Mouse (Mus musculus): Measurements from ENCODE around the gene Stum. TPM values are rescaled to one million over a fixed set of nuclear protein-coding genes. Genes with fewer than 3 reads are reported as not detected.
A peak's percentile ranks its signal among the peaks of the same experiment; 100 is the strongest.

Gene Stum
- total RNA-seq, 2 experiments from 2014 or later = 0.50 to 0.53 TPM

DNA sequence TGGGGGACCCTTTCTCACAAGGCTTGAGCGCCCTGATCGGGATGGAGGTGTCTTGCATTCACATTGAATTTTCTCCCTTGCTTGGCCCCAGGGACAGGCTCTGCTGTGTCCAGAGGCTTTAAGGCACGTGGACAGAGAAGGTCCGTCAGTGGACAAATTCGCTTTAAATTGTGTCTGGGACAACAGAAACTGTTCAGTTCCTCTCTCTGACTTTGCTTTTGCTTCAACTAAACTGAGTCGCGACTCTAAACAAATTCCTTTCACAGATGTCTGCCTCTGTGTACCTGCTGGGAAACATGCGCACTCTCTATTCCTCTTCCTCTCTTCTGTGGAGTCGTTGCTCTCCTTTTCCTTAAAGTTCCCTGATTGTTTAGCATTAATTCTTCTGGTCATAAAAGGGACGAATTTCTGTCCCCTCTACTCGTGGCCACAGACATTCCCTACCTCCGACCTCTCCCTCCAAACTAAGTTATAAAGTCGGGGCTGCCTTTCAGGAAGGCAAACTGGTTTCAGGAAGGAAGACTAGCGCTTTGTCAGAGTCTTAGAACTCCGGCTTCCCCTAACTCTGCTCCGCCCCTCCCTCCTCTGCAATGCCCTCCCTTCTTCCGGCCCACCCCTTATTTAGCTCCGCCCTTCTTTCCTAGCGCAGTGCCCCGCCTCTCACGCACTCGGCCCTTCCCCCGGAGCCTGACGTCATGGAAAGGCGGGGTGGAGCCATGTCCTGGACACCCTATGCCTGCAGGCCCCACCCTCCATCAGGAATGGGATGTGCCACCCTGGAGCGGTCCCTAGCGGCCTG lies 96.2 kb downstream of the Stum start:
- DNase-seq = peak; percentile 99 to 100

DNA sequence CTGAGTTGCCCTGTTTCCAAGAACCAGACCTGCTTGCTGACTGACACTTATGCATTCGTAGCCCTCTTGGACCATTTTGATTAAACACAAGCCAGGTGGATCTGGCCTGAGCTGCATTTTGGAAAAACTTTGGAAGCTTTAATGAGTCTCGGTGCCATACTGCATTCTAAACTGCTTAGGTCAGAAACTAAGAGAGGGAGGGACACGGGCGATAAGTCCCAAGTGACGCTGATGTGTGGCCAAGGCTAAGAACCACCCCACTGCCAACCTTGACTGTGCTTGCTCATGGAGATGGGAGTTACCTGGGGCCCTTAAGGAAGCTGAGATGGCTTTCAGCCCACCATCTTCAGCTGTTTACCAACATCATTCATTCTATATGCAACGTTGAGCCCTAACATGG lies 98.0 kb downstream of the Stum start:
- DNase-seq = no peak

DNA sequence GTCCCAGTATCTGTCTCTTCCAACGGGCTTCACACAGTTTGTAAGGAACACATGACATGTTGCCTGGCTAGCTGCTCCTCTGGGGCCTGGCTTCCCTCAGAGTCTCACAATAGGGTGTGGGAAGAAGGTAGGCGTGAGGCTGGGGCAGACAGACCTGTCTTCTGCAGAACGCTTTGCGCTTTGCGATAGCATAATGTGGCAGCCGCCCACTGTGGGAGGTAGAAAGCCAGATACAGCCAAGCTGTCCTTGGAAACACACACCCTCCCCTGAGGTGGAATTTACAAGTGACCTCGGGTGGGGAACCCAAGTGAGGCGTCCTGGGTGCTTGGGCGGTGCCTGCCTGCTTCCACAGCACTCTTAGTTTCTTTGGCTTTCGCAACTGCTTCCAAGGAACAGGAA lies 98.8 kb downstream of the Stum start:
- DNase-seq = peak; percentile 48 to 58

DNA sequence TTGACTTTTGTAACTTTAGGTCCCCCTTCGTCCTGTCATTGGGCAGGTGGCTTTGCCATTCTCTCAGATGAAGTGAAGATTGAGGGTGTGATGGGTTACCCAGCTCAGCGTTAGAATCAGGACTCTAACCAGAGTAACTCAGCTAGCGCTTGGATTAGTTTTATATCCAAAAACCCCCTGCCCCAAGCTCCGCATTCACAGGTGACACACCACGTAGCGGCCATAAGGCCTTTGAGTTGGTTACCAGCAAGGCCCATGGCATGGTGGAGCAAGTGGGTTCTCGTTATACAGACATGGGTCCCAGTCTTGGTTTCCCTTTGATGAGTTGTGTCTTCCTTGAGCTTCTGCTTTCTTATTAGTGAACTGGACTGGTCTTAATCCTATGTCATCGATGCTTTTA lies 99.4 kb downstream of the Stum start:
- no peak for DNase-seq

Other genes starting within 250 kb of the Stum start
- gene Psen2, start 220.1 kb downstream of the Stum start, total RNA-seq (2021) = 10 to 100 TPM; 24.5 to 33.5 TPM
- gene Itpkb, start 153.0 kb downstream of the Stum start, total RNA-seq (2021) = 10 to 100 TPM; 58.5 to 71.5 TPM
- gene Parp1, start 85.4 kb upstream of the Stum start, total RNA-seq (2021) = 10 to 100 TPM; 68.0 to 91.2 TPM
- gene Lin9, start 157.6 kb upstream of the Stum start, total RNA-seq (2021) = 1 to 10 TPM; 5.0 to 6.9 TPM
- not detected for gene Mixl1, start 213.5 kb upstream of the Stum start, total RNA-seq (2021)
- 10 to 100 TPM; 48.6 to 54.3 TPM for gene Acbd3, start 242.5 kb upstream of the Stum start, total RNA-seq (2021)